Mouse (Mus musculus) MEL (cell line): Measurements from ENCODE around the gene Borcs7. TPM values are rescaled to one million over a fixed set of nuclear protein-coding genes. Genes with fewer than 3 reads are reported as not detected.

Experiments used
- DNase-seq: peaks from one replicate; pipeline ENCODE4 v3.0.0; 2011; ENCODE audit warnings: low read depth, low spot score
- H3K27ac ChIP-seq: 2 replicates; pipeline ENCODE4 v1.5.1; 2012; ENCODE audit warnings: low read depth, mild to moderate bottlenecking, control low read depth, low read length, moderate library complexity; ENCODE audit not compliant: control insufficient read depth
- H3K27me3 ChIP-seq, 2 experiments: fragments of 150-350 bp in 1 of 2; sonication (generic) in 1 of 2; 2 replicates each; pipeline ENCODE4 v1.6.1; 2012; ENCODE audit warnings: low read length in 2 of 2, mild to moderate bottlenecking in 2 of 2, improper control_type of control experiment in 1 of 2, moderate library complexity in 1 of 2; ENCODE audit not compliant: insufficient read depth in 2 of 2, control insufficient read depth in 1 of 2
- H3K36me3 ChIP-seq, 2 experiments: 2 replicates each; pipeline ENCODE4 v1.6.1; 2012 to 2014; ENCODE audit warnings: low read length in 2 of 2, improper control_type of control experiment in 1 of 2, inconsistent platforms in 1 of 2, mild to moderate bottlenecking in 1 of 2; ENCODE audit not compliant: insufficient read depth in 2 of 2, control insufficient read depth in 1 of 2
- H3K4me1 ChIP-seq, 2 experiments: fragments of 150-350 bp in 1 of 2; sonication (generic) in 1 of 2; 2 replicates each; pipeline ENCODE4 v1.6.1; 2012; ENCODE audit warnings: low read length in 2 of 2, improper control_type of control experiment in 1 of 2, mild to moderate bottlenecking in 1 of 2; ENCODE audit not compliant: insufficient read depth in 2 of 2, control insufficient read depth in 1 of 2
- H3K4me3 ChIP-seq, 2 experiments: fragments of 150-350 bp in 1 of 2; sonication (generic) in 1 of 2; 2 replicates each; pipeline ENCODE4 v1.5.1; 2012; ENCODE audit warnings: low read depth in 2 of 2, low read length in 2 of 2, mild to moderate bottlenecking in 2 of 2, moderate library complexity in 2 of 2, control low read depth in 1 of 2, improper control_type of control experiment in 1 of 2; ENCODE audit not compliant: control insufficient read depth in 1 of 2, insufficient read depth in 1 of 2
- H3K79me2 ChIP-seq: 2 replicates; pipeline ENCODE4 v1.6.1; 2012; ENCODE audit warnings: mild to moderate bottlenecking, low read length, moderate library complexity; ENCODE audit not compliant: control insufficient read depth, poor library complexity, insufficient read depth
- H3K9ac ChIP-seq: 2 replicates; pipeline ENCODE4 v1.6.1; 2012; ENCODE audit warnings: low read depth, mild to moderate bottlenecking, control low read depth, low read length, moderate library complexity; ENCODE audit not compliant: control insufficient read depth, poor library complexity, severe bottlenecking
- H3K9me3 ChIP-seq: fragments of 150-350 bp; sonication (generic); replicated peaks from 2 replicates; pipeline ENCODE4 v1.6.1; 2012; ENCODE audit warnings: mild to moderate bottlenecking, low read length, improper control_type of control experiment, moderate library complexity; ENCODE audit not compliant: insufficient read depth
- BHLHE40 ChIP-seq: IDR thresholded peaks from 2 replicates; pipeline ENCODE4 v1.6.1; 2012; ENCODE audit warnings: low read depth, mild to moderate bottlenecking, inconsistent platforms, low read length, improper control_type of control experiment, borderline replicate concordance
- CTCF ChIP-seq, 3 experiments: IDR thresholded peaks in 2 of 3; conservative IDR thresholded peaks in 1 of 3; 2 replicates each; pipeline ENCODE4 v1.5.1; 2011 to 2012; ENCODE audit warnings: low read length in 3 of 3, low read depth in 2 of 3, mild to moderate bottlenecking in 2 of 3, improper control_type of control experiment in 1 of 3, inconsistent platforms in 1 of 3, mixed read lengths in 1 of 3, moderate library complexity in 1 of 3; ENCODE audit not compliant: control insufficient read depth in 1 of 3, insufficient read depth in 1 of 3, poor library complexity in 1 of 3, severe bottlenecking in 1 of 3
- E2F4 ChIP-seq: IDR thresholded peaks from 2 replicates; pipeline ENCODE4 v1.6.1; 2011; ENCODE audit warnings: low read depth, low read length, improper control_type of control experiment, borderline replicate concordance
- ELF1 ChIP-seq: IDR thresholded peaks from 2 replicates; pipeline ENCODE4 v1.6.1; 2014; ENCODE audit warnings: low read depth, mild to moderate bottlenecking, inconsistent platforms, low read length, improper control_type of control experiment, moderate library complexity
- EP300 ChIP-seq, 2 experiments: IDR thresholded peaks; 2 replicates each; pipeline ENCODE4 v1.6.1; 2011; ENCODE audit warnings: improper control_type of control experiment in 2 of 2, low read length in 2 of 2, low read depth in 1 of 2, mild to moderate bottlenecking in 1 of 2
- ETS1 ChIP-seq: IDR thresholded peaks from 2 replicates; pipeline ENCODE4 v1.6.1; 2012; ENCODE audit warnings: low read depth, mild to moderate bottlenecking, inconsistent platforms, low read length, improper control_type of control experiment, moderate library complexity
- GATA1 ChIP-seq: IDR thresholded peaks from 2 replicates; pipeline ENCODE4 v1.6.1; 2011; ENCODE audit warnings: low read depth, low read length, improper control_type of control experiment
- HCFC1 ChIP-seq: IDR thresholded peaks from 2 replicates; pipeline ENCODE4 v1.6.1; 2012; ENCODE audit warnings: low read depth, mild to moderate bottlenecking, inconsistent platforms, low read length, improper control_type of control experiment, moderate library complexity
- MAZ ChIP-seq: IDR thresholded peaks from 2 replicates; pipeline ENCODE4 v1.6.1; 2012; ENCODE audit warnings: low read depth, mild to moderate bottlenecking, inconsistent platforms, low read length, improper control_type of control experiment
- MXI1 ChIP-seq: IDR thresholded peaks from 2 replicates; pipeline ENCODE4 v1.6.1; 2011; ENCODE audit warnings: mild to moderate bottlenecking, low read depth, low read length, improper control_type of control experiment
- MYB ChIP-seq: IDR thresholded peaks from 2 replicates; pipeline ENCODE4 v1.6.1; 2011; ENCODE audit warnings: mild to moderate bottlenecking, low read depth, low read length, improper control_type of control experiment
- MYC ChIP-seq: IDR thresholded peaks from 2 replicates; pipeline ENCODE4 v1.6.1; 2011; ENCODE audit warnings: low read depth, mild to moderate bottlenecking, low read length, improper control_type of control experiment, moderate library complexity
- NELFE ChIP-seq: IDR thresholded peaks from 2 replicates; pipeline ENCODE4 v1.6.1; 2011; ENCODE audit warnings: low read depth, low read length, improper control_type of control experiment
- POLR2A ChIP-seq, 2 experiments: IDR thresholded peaks; 2 replicates each; pipeline ENCODE4 v1.6.1; 2011 to 2012; ENCODE audit warnings: low read length in 2 of 2, mild to moderate bottlenecking in 2 of 2, control low read depth in 1 of 2, improper control_type of control experiment in 1 of 2, low read depth in 1 of 2, moderate library complexity in 1 of 2; ENCODE audit not compliant: control insufficient read depth in 1 of 2, insufficient read depth in 1 of 2, poor library complexity in 1 of 2
- POLR2AphosphoS2 ChIP-seq: IDR thresholded peaks from 2 replicates; pipeline ENCODE4 v1.6.1; 2011; ENCODE audit warnings: low read length, improper control_type of control experiment
- POLR2AphosphoS5 ChIP-seq: IDR thresholded peaks from 2 replicates; pipeline ENCODE4 v1.6.1; 2012; ENCODE audit warnings: low read depth, borderline replicate concordance, mild to moderate bottlenecking, inconsistent platforms, low read length, moderate library complexity, mixed read lengths
- SIN3A ChIP-seq: IDR thresholded peaks from 2 replicates; pipeline ENCODE4 v1.6.1; 2012; ENCODE audit warnings: low read length, improper control_type of control experiment, inconsistent platforms
- TAL1 ChIP-seq: IDR thresholded peaks from 2 replicates; pipeline ENCODE4 v1.6.1; 2012; ENCODE audit warnings: mild to moderate bottlenecking, inconsistent platforms, low read length, moderate library complexity, mixed read lengths
- TBP ChIP-seq: IDR thresholded peaks from 2 replicates; pipeline ENCODE4 v1.8.0; 2011; ENCODE audit warnings: low read depth, low read length, improper control_type of control experiment
- TCF12 ChIP-seq: IDR thresholded peaks from 2 replicates; pipeline ENCODE4 v1.6.1; 2014; ENCODE audit warnings: low read depth, mild to moderate bottlenecking, inconsistent platforms, low read length, improper control_type of control experiment, moderate library complexity
- USF1 ChIP-seq: IDR thresholded peaks from 2 replicates; pipeline ENCODE4 v1.6.1; 2014; ENCODE audit warnings: low read depth, mild to moderate bottlenecking, inconsistent platforms, low read length, improper control_type of control experiment, moderate library complexity
- ZMIZ1 ChIP-seq: IDR thresholded peaks from 2 replicates; pipeline ENCODE4 v1.6.1; 2012; ENCODE audit warnings: low read depth, mild to moderate bottlenecking, inconsistent platforms, low read length, improper control_type of control experiment, moderate library complexity
- ZNF384 ChIP-seq: IDR thresholded peaks from 2 replicates; pipeline ENCODE4 v1.6.1; 2012; ENCODE audit warnings: low read depth, mild to moderate bottlenecking, inconsistent platforms, low read length, improper control_type of control experiment
- polyA plus RNA-seq, 2 experiments: library from polyadenylated mRNA; stranded (reverse) in 1 of 2; unstranded in 1 of 2; fragments of >175 nt in 1 of 2; fragments of >200 nt in 1 of 2; gene quantifications; 2 replicates each; pipeline versions ENCODE4 v1.2.1 to v1.2.4; 2012; ENCODE audit warnings: low replicate concordance in 2 of 2, low read depth in 1 of 2; ENCODE audit not compliant: insufficient read length in 2 of 2, insufficient read depth in 1 of 2, missing spikeins in 1 of 2
- total RNA-seq: library from RNA; depleted of rRNA; stranded (reverse); fragments of 300-350 nt; gene quantifications from 2 replicates; pipeline ENCODE4 v1.2.3, GENCODE M21; 2012

Gene Borcs7
- total and polyA plus RNA-seq, 3 experiments = 4.1 to 11.1 TPM; not detected in 1

DNA sequence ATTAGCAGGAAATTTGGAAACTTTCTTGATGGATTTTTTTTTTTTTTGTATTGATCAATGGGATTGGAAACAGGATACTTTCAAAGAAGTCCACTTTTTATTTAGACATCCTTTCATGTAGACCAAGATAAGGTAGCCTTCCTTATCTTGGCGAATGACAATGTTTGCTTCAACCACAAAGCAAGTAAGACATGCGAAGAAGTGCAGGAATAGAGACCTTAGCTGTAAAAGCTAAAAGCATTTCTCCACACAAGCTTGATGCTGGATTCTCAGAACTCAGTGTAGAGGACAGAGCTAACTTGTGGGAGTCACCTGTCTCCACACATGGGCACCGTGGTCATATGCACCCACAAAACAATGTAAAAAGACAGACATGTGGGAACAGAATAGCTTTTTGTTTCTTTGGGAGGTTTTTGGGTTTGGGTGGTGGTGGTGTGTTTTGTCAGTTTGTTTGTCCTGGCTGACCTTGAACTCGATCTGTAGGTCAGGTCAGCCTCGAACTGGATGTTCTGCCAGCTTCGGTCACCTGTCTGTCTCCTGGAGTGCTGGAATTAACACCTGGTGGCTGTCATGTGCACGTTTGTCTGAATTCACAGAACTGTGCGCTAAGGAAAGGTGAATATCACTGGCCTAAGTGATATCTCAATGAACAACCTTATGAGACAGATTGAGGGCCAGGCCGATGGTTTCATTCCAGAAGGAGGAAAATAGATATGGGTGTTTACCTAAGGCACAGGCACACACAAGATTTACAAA is 17.0 kb downstream of the Borcs7 start:
- peak overlapping the region; percentile 71 to 76 for H3K4me3 ChIP-seq

DNA sequence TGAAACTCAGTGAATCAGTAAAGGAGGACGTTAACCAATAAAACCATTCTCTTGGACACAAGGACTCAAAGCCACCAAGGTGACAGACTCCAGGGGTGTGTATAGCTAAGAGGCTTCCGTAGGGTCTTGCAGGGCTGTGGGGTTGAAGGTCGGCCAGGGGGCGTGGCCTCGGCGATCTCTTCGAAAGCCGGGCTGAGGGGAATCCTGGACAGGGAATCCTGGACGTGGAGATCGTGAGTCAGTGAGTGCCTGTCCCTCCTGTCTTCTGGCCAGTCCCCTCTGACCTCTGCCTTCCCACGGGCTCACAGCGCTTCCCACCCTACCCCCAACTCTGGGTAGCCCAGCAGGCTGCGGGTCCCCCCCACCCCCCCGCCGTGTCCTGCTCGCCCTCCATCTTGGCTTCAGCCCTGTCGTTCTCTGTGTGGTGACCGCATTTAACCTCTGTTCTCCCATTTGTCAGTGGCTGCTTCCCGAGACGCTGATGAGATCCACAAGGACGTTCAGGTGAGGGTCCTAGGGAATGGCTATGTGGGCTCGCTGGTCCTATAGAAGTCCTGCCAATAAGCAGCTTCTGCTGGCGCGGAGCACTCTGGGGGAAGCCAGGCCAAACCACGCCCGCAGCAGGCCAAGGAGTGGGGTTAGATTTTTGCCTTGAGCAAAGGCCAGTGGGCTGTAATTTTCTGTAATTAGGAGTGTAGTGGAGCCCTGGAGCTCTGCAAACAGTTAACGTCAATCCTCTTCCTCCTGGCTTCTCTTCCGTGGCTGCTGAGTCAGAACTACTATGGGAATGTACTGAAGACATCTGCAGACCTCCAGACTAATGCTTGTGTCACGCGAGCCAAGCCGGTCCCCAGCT is 17.8 kb downstream of the Borcs7 start, which contains the start of gene As3mt:
Gene As3mt, plus strand, starts transcription at position 163 of the 856 bp plus-strand sequence.
- peak; percentile 38; the same call in 1 of the 2 replicates for TF ChIP-seq ZMIZ1
- 0 out of 2 replicates have a peak, but pooled peaks have one; percentile 13 for TF ChIP-seq TBP
- TF ChIP-seq NELFE = peak; percentile 24; the same call in 1 of the 2 replicates
- TF ChIP-seq POLR2AphosphoS2 = no peak
- no peak for TF ChIP-seq TAL1
- TF ChIP-seq POLR2A (IDR thresholded peaks at IDR 0.05; ENCODE audit: control insufficient read depth in 1 of 2, insufficient read depth in 1 of 2, low read depth in 1 of 2, low read length in 2 of 2, poor library complexity in 1 of 2) = peak in 1 of 2 experiments; percentile 50; a peak in 1 of 4 replicates
- 0 out of 2 replicates have a peak, but pooled peaks have one; percentile 40 for TF ChIP-seq HCFC1
- Histone ChIP-seq H3K4me3 (peak within 1 kb of the TSS; percentile 71 to 76), H3K27me3 (no peaks in the 10 kb centered on the region), H3K9me3 (no peaks in the 10 kb centered on the region), H3K36me3 (peaks cover 0 to 40% of the 10 kb centered on the region in 2 experiments; a peak in 2 of 4 replicates), H3K9ac (peak within 1 kb of the TSS; percentile 78), H3K27ac (peak within 1 kb of the TSS; percentile 69), H3K79me2 (no peaks in the 10 kb centered on the region), H3K4me1 (peaks cover 19 to 53% of the 10 kb centered on the region in 2 experiments)
- DNase-seq = peak; percentile 74

More for the DNA sequence above, 17.0 kb downstream of the Borcs7 start:
- Histone ChIP-seq H3K9ac (peak overlapping the region; percentile 78), H3K27me3 (no peaks in the 10 kb centered on the region), H3K4me1 (peaks cover 19 to 53% of the 10 kb centered on the region in 2 experiments), H3K79me2 (no peaks in the 10 kb centered on the region), H3K36me3 (peaks cover 0 to 40% of the 10 kb centered on the region in 2 experiments; a peak in 2 of 4 replicates)
- peak; percentile 64 for DNase-seq
- TF ChIP-seq MAZ (no peak), NELFE (no peak), USF1 (no peak), ZNF384 (no peak), CTCF (IDR thresholded peaks at IDR 0.05 in 2 of 3, conservative IDR thresholded peaks at IDR 0.05 in 1 of 3; ENCODE audit: control insufficient read depth in 1 of 3, insufficient read depth in 1 of 3, low read depth in 2 of 3, low read length in 3 of 3, poor library complexity in 1 of 3, severe bottlenecking in 1 of 3) (no peak), HCFC1 (0 out of 2 replicates have a peak, but pooled peaks have one; percentile 29), MXI1 (peak; percentile 61), GATA1 (peak; percentile 93), TCF12 (peak; percentile 45; the same call in 1 of the 2 replicates), E2F4 (no peak), SIN3A (peak; percentile 56; the same call in 1 of the 2 replicates), EP300 (IDR thresholded peaks at IDR 0.05; ENCODE audit: low read depth in 1 of 2, low read length in 2 of 2) (peak; percentile 67 to 79), MYC (no peak), ETS1 (peak; percentile 66), POLR2A (IDR thresholded peaks at IDR 0.05; ENCODE audit: control insufficient read depth in 1 of 2, insufficient read depth in 1 of 2, low read depth in 1 of 2, low read length in 2 of 2, poor library complexity in 1 of 2) (no peak), MYB (no peak), ELF1 (no peak), POLR2AphosphoS5 (no peak), BHLHE40 (peak; percentile 40; the same call in 1 of the 2 replicates)
- TF ChIP-seq, all 39 proteins: peak for 8
- Histone ChIP-seq H3K9me3 (no peaks in the 10 kb centered on the region), H3K27ac (peak overlapping the region; percentile 69)
